Mouse (Mus musculus): ENCODE results near the gene Atg7.

GRCm38 (mm10) chr6:114875018-114875558 lies 232.2 kb downstream of the Atg7 start:
- TF ChIP-seq HCFC1 (IDR thresholded peaks at IDR 0.05; ENCODE audit: borderline replicate concordance, insufficient read depth, low read length) (no peak), ZNF384 (IDR thresholded peaks at IDR 0.05; ENCODE audit: low read depth, low read length) (no peak), ZC3H11A (IDR thresholded peaks at IDR 0.05; ENCODE audit: borderline replicate concordance, low read depth, low read length) (no peak)
